Mouse (Mus musculus): ENCODE results near the gene Rps6ka3.

DNA sequence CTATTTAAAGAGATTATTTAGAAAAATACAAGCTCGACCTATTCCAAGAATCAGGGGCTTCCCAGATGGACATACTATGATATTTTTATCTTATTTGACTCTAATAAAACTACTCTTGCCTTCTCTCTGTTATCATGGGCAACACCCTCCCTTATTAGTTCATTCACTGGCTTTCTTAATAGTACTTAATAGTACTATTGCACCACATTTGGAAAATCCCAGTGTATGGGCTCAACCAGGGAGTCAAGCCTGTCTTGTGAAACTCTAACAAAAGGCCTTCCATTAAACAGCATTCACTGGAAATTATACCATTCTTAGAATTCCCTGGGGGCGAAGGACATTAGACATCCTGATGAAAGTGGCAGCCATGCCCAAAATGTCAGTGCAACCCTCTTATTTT is 38.5 kb upstream of the Rps6ka3 start:
- TF ChIP-seq CTCF (IDR thresholded peaks at IDR 0.05; ENCODE audit: extremely low read depth, insufficient read depth, low read length) (no peak), POLR2A (IDR thresholded peaks at IDR 0.05; ENCODE audit: extremely low read depth, insufficient read depth, low read length) (no peak)

Data from cortical plate, adult 2 months (tissue).